Mouse (Mus musculus): Measurements from ENCODE around the gene Brox. TPM values are rescaled to one million over a fixed set of nuclear protein-coding genes. Genes with fewer than 3 reads are reported as not detected.
A peak's percentile ranks its signal among the peaks of the same experiment; 100 is the strongest.
"Not testable (repeated sequence)": the region's sequence is repeated elsewhere in the genome, so short reads cannot be mapped to it uniquely, and the experiment has no call there.

Brox gene
- 66.3 and 72.7 TPM in 2 replicates for polyA plus RNA-seq (2016; fragmentation: Nextera tagmentation; extraction: Ambion mirVana)

DNA sequence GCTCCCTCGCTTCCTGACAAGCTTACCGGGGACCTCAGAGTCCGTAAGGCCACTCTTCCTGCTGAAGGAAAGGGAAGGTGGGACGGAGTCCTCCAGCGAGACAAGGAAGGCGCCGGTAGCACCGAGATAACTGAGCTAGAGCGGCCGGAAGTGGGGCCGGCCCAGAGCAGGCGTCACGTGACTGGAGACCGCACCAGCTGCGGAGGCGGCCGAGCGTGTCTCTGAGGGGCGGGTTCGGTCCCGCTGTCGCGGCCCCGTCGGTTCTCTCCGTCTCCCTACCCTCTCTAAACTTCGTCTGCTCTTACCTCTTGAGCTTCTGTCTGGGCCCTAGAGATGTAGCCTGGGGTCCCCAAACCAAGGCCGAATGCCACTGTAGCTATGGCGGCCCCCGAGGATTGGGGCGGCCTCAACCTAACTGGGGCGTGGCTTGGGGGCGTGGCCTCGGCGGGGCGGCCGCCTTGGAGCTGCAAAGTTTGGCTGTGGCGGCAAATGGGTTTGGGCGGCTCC lies at the start of gene Brox:
Gene Brox, minus strand, starts transcription at position 393 of the 507 bp plus-strand sequence.
- Histone ChIP-seq H3K9me3 (no peaks in the 10 kb centered on the region), H3K9ac (peak within 1 kb of the TSS; percentile 54), H3K4me2 (peak within 1 kb of the TSS; percentile 57), H3K27ac (peak within 1 kb of the TSS; percentile 73), H3K36me3 (replicated peaks) (peaks cover 12% of the 10 kb centered on the region), H3K4me3 (replicated peaks) (peak within 1 kb of the TSS; percentile 50), H3K4me1 (0 out of 2 replicates have a peak, but pooled peaks cover 4% of the 10 kb centered on the region), H3K27me3 (no peaks in the 10 kb centered on the region)
- ATAC-seq (ENCODE audit: low FRiP score) = peak; percentile 93
- WGBS = under 1% methylated on average over 37 of the region's 39 CpGs

DNA sequence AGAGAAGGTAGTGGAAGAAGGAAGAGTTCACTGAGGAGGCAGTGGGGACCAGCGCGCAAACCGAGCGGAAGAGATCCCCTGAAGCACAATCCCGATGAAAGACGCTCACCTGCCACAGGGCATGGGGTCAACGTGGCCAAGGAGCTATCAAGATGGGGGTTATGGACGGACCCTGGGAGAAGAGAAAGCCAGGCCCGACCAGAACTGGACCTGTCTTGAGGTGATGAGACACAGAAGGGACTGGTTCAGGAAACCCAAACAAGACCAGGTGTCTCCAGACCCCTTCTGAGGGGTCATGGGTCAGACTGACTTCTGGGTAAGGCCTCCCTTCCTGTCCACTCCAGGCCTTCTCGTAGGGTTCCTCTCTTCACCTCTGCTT lies 48.7 kb upstream of the Brox start:
- Histone ChIP-seq H3K4me3 (replicated peaks) (peak overlapping the region; percentile 95), H3K27ac (peak overlapping the region; percentile 80), H3K9me3 (no peaks in the 10 kb centered on the region), H3K4me1 (peaks cover 16% of the 10 kb centered on the region), H3K36me3 (replicated peaks) (peaks cover 36% of the 10 kb centered on the region), H3K4me2 (peak overlapping the region; percentile 87), H3K9ac (peak overlapping the region; percentile 91), H3K27me3 (no peaks in the 10 kb centered on the region)
- 11% methylated on average over 10 of the region's 10 CpGs for WGBS
- ATAC-seq (ENCODE audit: low FRiP score) = no peak; the same call in 1 of the 2 replicates

GRCm38 (mm10) chr1:183344886-183345816 lies 48.1 kb upstream of the Brox start:
- peak overlapping the region; percentile 91 for H3K9ac ChIP-seq
- WGBS = 2% methylated on average over 72 of the region's 72 CpGs
- H3K9me3 ChIP-seq = no peaks in the 10 kb centered on the region
- H3K4me3 ChIP-seq (replicated peaks) = peak overlapping the region; percentile 95
- H3K36me3 ChIP-seq (replicated peaks) = peaks cover 33% of the 10 kb centered on the region
- peak overlapping the region; percentile 87 for H3K4me2 ChIP-seq
- ATAC-seq (ENCODE audit: low FRiP score) = peak; percentile 98
- H3K27me3 ChIP-seq = no peaks in the 10 kb centered on the region
- peaks cover 16% of the 10 kb centered on the region for H3K4me1 ChIP-seq
- peak overlapping the region; percentile 80 for H3K27ac ChIP-seq

GRCm38 (mm10) chr1:183342902-183343301 lies 45.8 kb upstream of the Brox start:
- not testable (repeated sequence) for H3K4me3 ChIP-seq (replicated peaks); H3K4me2 ChIP-seq; H3K27ac ChIP-seq; ATAC-seq (ENCODE audit: low FRiP score); H3K27me3 ChIP-seq; H3K9me3 ChIP-seq; H3K9ac ChIP-seq
- H3K4me1 ChIP-seq = peaks cover 16% of the 10 kb centered on the region
- WGBS = 94% methylated on average over 1 of the region's 1 CpGs
- peaks cover 30% of the 10 kb centered on the region for H3K36me3 ChIP-seq (replicated peaks)

DNA sequence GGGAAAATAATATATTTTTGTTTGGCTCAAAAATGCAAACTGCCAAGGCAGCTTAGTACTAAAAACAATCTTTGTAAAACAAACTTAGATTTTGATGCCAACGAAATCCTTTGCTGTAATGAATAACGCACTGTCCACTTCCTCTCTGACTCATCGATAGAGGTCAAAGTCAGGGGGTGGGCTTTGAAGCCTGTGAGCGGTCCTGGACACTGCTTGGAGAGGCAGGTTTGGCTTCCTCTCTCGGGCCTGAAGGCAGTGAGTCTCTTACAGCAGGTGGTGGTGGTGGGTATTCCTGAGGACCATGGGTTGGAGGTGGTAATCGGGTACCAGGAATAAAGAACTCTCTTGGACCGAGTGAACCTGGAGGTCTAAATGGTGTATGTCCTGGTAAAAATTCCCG lies 30.1 kb upstream of the Brox start:
- Histone ChIP-seq H3K9ac (no peak overlapping the region), H3K4me3 (replicated peaks) (no peak overlapping the region), H3K4me1 (no peaks in the 10 kb centered on the region), H3K4me2 (no peak overlapping the region), H3K27ac (no peak overlapping the region), H3K9me3 (peaks cover 3% of the 10 kb centered on the region; the same call in 1 of the 2 replicates), H3K36me3 (replicated peaks) (peaks cover 81% of the 10 kb centered on the region), H3K27me3 (no peaks in the 10 kb centered on the region)
- 95% methylated on average over 8 of the region's 8 CpGs for WGBS
- no peak for ATAC-seq (ENCODE audit: low FRiP score)

DNA sequence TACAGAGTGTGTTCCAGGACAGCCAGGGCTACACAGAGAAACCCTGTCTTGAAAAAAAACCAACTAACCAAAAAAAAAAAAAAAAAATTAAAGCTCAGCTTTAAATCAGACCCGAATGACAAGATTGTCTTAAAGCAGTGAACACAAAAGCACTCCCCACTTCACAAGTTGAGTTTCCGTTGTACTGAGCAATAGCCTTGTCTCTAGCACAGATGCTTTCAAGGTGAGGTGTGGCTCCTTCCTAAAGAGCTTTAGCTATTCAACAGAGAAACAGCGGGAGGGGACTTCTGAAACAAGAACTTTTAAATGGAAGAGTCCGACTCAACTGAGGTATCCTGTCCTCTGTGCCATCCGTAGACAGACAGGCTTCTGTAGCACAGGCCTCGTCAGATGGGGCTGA lies 27.4 kb upstream of the Brox start:
- Histone ChIP-seq H3K27ac (no peak overlapping the region), H3K4me1 (no peaks in the 10 kb centered on the region), H3K27me3 (no peaks in the 10 kb centered on the region), H3K4me2 (no peak overlapping the region), H3K36me3 (replicated peaks) (peaks cover 68% of the 10 kb centered on the region), H3K9me3 (peaks cover 3% of the 10 kb centered on the region; the same call in 1 of the 2 replicates), H3K9ac (no peak overlapping the region), H3K4me3 (replicated peaks) (no peak overlapping the region)
- 94% methylated on average over 6 of the region's 6 CpGs for WGBS
- no peak for ATAC-seq (ENCODE audit: low FRiP score)

GRCm38 (mm10) chr1:183323923-183324322 lies 26.9 kb upstream of the Brox start:
- Histone ChIP-seq H3K9me3 (peaks cover 3% of the 10 kb centered on the region; the same call in 1 of the 2 replicates), H3K4me2 (no peak overlapping the region), H3K9ac (no peak overlapping the region), H3K36me3 (replicated peaks) (peaks cover 68% of the 10 kb centered on the region), H3K27ac (no peak overlapping the region), H3K4me3 (replicated peaks) (no peak overlapping the region), H3K4me1 (no peaks in the 10 kb centered on the region), H3K27me3 (no peaks in the 10 kb centered on the region)
- no peak for ATAC-seq (ENCODE audit: low FRiP score)
- WGBS = 98% methylated on average over 2 of the region's 2 CpGs

GRCm38 (mm10) chr1:183322496-183322895 lies 25.4 kb upstream of the Brox start:
- H3K9me3 ChIP-seq; H3K27me3 ChIP-seq; H3K9ac ChIP-seq; H3K4me1 ChIP-seq; H3K27ac ChIP-seq; H3K4me3 ChIP-seq (replicated peaks); ATAC-seq (ENCODE audit: low FRiP score); H3K4me2 ChIP-seq: not testable (repeated sequence)
- 93% methylated on average over 5 of the region's 5 CpGs for WGBS
- H3K36me3 ChIP-seq (replicated peaks) = peaks cover 64% of the 10 kb centered on the region

DNA sequence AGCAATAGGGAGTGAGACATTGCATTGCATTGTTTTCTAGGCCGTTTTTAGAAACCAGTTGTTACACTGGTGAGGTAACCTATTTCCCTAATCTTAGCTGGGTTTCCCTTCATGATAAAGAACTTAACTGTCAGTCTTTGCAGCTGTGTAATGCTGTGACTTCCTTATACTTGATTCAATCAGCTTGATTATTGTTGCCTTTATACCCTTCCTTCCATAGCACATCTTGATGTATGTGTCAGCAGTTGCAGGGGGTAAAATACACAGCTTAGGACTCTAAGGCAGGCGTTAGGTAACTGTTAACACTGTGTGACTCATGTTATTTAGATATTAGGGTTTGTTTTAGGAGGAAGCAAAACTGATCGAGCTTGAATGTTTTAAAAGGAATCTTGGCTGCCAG lies 23.6 kb upstream of the Brox start:
- H3K4me1 ChIP-seq = no peaks in the 10 kb centered on the region
- 85% methylated on average over 3 of the region's 3 CpGs for WGBS
- H3K36me3 ChIP-seq (replicated peaks) = peaks cover 64% of the 10 kb centered on the region
- no peak for ATAC-seq (ENCODE audit: low FRiP score)
- H3K27ac ChIP-seq = no peak overlapping the region
- no peak overlapping the region for H3K4me2 ChIP-seq
- no peaks in the 10 kb centered on the region for H3K27me3 ChIP-seq
- H3K9me3 ChIP-seq = peaks cover 3% of the 10 kb centered on the region; the same call in 1 of the 2 replicates
- H3K4me3 ChIP-seq (replicated peaks) = no peak overlapping the region
- no peak overlapping the region for H3K9ac ChIP-seq

DNA sequence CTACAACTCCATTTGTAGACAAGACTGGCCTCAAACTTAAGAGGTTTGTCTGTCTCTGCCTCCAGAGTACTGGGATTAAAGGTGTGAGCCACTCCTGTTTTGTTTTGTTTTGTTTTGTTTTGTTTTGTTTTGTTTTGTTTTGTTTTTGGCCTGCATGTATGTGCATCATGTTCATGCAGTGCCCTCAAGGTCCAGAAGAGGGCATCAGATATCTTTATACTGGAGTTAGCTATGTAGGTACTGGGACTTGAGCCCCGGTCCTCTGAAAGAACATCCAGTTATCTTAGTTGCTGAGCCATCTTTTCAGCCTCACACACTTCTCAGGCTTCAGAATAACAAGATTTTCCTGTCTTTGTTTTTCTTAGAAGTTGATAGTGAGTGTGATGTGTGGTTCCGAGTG lies 18.7 kb upstream of the Brox start:
- H3K27ac ChIP-seq = no peak overlapping the region
- peaks cover 52% of the 10 kb centered on the region for H3K36me3 ChIP-seq (replicated peaks)
- no peak overlapping the region for H3K4me2 ChIP-seq
- H3K27me3 ChIP-seq = no peaks in the 10 kb centered on the region
- WGBS = 88% methylated on average over 2 of the region's 2 CpGs
- no peak overlapping the region for H3K9ac ChIP-seq
- no peak overlapping the region for H3K4me3 ChIP-seq (replicated peaks)
- H3K9me3 ChIP-seq = no peaks in the 10 kb centered on the region
- H3K4me1 ChIP-seq = no peaks in the 10 kb centered on the region
- ATAC-seq (ENCODE audit: low FRiP score) = no peak

GRCm38 (mm10) chr1:183312076-183312475 lies 15.0 kb upstream of the Brox start:
- ATAC-seq (ENCODE audit: low FRiP score) = no peak
- peaks cover 28% of the 10 kb centered on the region for H3K36me3 ChIP-seq (replicated peaks)
- WGBS = 93% methylated on average over 2 of the region's 2 CpGs

DNA sequence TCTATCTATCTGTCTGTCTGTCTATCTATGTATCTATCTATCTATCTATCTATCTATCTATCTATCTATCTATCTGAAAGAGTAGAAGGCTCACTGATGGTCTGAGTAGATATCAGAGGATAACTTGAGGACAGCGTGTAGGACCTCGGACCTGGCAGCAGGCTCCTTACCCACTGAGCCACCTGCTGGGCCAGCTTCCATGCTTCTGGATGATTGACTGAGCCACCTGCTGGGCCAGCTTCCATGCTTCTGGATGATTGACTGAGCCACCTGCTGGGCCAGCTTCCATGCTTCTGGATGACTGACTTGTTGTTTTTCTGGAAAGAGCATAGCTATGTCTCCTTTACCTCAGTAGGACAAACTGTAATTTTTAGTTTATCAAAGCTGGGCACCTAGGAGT lies 12.5 kb upstream of the Brox start:
- not testable (repeated sequence) for ATAC-seq (ENCODE audit: low FRiP score); H3K27ac ChIP-seq; H3K36me3 ChIP-seq (replicated peaks); H3K4me3 ChIP-seq (replicated peaks); H3K4me2 ChIP-seq; H3K9me3 ChIP-seq; H3K4me1 ChIP-seq; H3K27me3 ChIP-seq; H3K9ac ChIP-seq
- WGBS = 74% methylated on average over 2 of the region's 2 CpGs

More at GRCm38 (mm10) chr1:183312076-183312475, 15.0 kb upstream of the Brox start:
- Histone ChIP-seq H3K9me3 (no peaks in the 10 kb centered on the region), H3K9ac (no peak overlapping the region), H3K27ac (no peak overlapping the region), H3K27me3 (no peaks in the 10 kb centered on the region), H3K4me3 (replicated peaks) (no peak overlapping the region), H3K4me2 (no peak overlapping the region), H3K4me1 (no peaks in the 10 kb centered on the region)
